Mouse (Mus musculus): Measurements from ENCODE around the gene Pfkfb1. TPM values are rescaled to one million over a fixed set of nuclear protein-coding genes. Genes with fewer than 3 reads are reported as not detected.

The Pfkfb1 gene
- polyA plus RNA-seq, 1 experiment from 2014 or later: 7.3 TPM

- Histone ChIP-seq H3K36me3 (ENCODE audit: control insufficient read depth, insufficient read depth, low read length) (no peaks in the 10 kb centered on the region), H3K9ac (ENCODE audit: low read depth, low read length) (peak within 1 kb of the TSS; percentile 53; the same call in 1 of the 2 replicates), H3K4me1 (ENCODE audit: control insufficient read depth, insufficient read depth, low read length) (no peaks in the 10 kb centered on the region), H3K27ac (ENCODE audit: low read length) (no peak within 1 kb of the TSS), H3K4me3 (ENCODE audit: low read length) (peak within 1 kb of the TSS; percentile 45), H3K27me3 (replicated peaks; ENCODE audit: control insufficient read depth, insufficient read depth, low read length) (no peaks in the 10 kb centered on the region), H3K4me2 (ENCODE audit: low read depth, low read length) (peak within 1 kb of the TSS; percentile 45), H3K9me3 (ENCODE audit: control insufficient read depth, low read length) (no peaks in the 10 kb centered on the region)
- peak; percentile 82 for ATAC-seq
- WGBS: 23% methylated on average over 36 of the region's 37 CpGs
Measured at GRCm38 (mm10) chrX:150656908-150657796, 69.1 kb downstream of the Pfkfb1 start, which contains the start of gene Tro. Gene Tro (minus strand): TSS chrX:150657583.

DNA sequence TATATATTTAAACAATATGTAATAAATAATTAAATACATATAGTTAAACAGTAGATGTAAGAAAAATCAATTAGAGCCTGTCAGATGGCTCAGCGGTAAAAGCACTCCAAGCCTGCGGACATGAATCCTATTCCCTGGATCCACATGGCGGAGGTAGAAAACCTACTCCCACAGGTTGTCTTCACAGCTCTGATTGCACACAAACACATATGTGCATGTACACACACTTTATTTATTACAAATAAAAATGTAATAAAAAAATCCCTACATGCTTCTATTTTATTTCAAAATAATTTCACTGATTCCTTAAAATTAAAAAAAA is 69.7 kb downstream of the Pfkfb1 start:
- Histone ChIP-seq H3K9ac (ENCODE audit: low read depth, low read length) (no peak overlapping the region), H3K4me3 (ENCODE audit: low read length) (no peak overlapping the region; the same call in 1 of the 2 replicates), H3K27ac (ENCODE audit: low read length) (no peak overlapping the region), H3K27me3 (replicated peaks; ENCODE audit: control insufficient read depth, insufficient read depth, low read length) (no peaks in the 10 kb centered on the region), H3K4me1 (ENCODE audit: control insufficient read depth, insufficient read depth, low read length) (no peaks in the 10 kb centered on the region), H3K9me3 (ENCODE audit: control insufficient read depth, low read length) (no peaks in the 10 kb centered on the region), H3K36me3 (ENCODE audit: control insufficient read depth, insufficient read depth, low read length) (no peaks in the 10 kb centered on the region), H3K4me2 (ENCODE audit: low read depth, low read length) (peak overlapping the region; percentile 45; the same call in 1 of the 2 replicates)
- no peak for ATAC-seq
- 38% methylated on average over 3 of the region's 3 CpGs for WGBS

DNA sequence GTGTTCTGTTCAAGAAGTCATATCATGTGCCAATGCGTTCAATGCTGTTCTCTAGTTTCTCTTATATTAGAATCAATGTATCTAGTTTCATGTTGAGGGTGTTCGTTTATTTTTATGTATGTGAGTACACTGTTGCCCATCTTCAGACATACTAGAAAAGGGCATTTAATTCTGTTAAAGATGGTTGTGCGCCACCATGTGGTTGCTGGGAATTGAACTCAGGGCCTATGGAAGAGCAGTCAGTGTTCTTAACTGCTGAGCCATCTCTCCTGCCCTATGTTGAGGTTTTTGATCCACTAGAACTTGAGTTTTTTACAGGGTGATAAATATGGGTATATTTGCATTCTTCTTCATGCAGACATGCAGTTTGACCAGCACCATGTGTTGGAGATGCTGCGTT is 74.8 kb downstream of the Pfkfb1 start:
- H3K9ac ChIP-seq (ENCODE audit: low read depth, low read length): no peak overlapping the region
- no peaks in the 10 kb centered on the region; the same call in 1 of the 2 replicates for H3K27me3 ChIP-seq (replicated peaks; ENCODE audit: control insufficient read depth, insufficient read depth, low read length)
- no peaks in the 10 kb centered on the region for H3K36me3 ChIP-seq (ENCODE audit: control insufficient read depth, insufficient read depth, low read length)
- H3K4me2 ChIP-seq (ENCODE audit: low read depth, low read length): no peak overlapping the region
- no peak overlapping the region for H3K27ac ChIP-seq (ENCODE audit: low read length)
- 32% methylated on average over 4 of the region's 4 CpGs for WGBS
- H3K4me3 ChIP-seq (ENCODE audit: low read length): no peak overlapping the region
- no peaks in the 10 kb centered on the region for H3K4me1 ChIP-seq (ENCODE audit: control insufficient read depth, insufficient read depth, low read length)
- no peaks in the 10 kb centered on the region for H3K9me3 ChIP-seq (ENCODE audit: control insufficient read depth, low read length)
- ATAC-seq: no peak

GRCm38 (mm10) chrX:150677505-150677904 is 89.5 kb downstream of the Pfkfb1 start:
- ATAC-seq: no peak
- Histone ChIP-seq H3K9me3 (ENCODE audit: control insufficient read depth, low read length) (no peaks in the 10 kb centered on the region), H3K4me1 (ENCODE audit: control insufficient read depth, insufficient read depth, low read length) (no peaks in the 10 kb centered on the region), H3K4me2 (ENCODE audit: low read depth, low read length) (no peak overlapping the region), H3K27ac (ENCODE audit: low read length) (no peak overlapping the region), H3K27me3 (replicated peaks; ENCODE audit: control insufficient read depth, insufficient read depth, low read length) (no peaks in the 10 kb centered on the region), H3K36me3 (ENCODE audit: control insufficient read depth, insufficient read depth, low read length) (no peaks in the 10 kb centered on the region), H3K9ac (ENCODE audit: low read depth, low read length) (no peak overlapping the region), H3K4me3 (ENCODE audit: low read length) (no peak overlapping the region)
- 46% methylated on average over 1 of the region's 1 CpGs for WGBS

Small RNA genes lying within 50 kb of the gene (microRNA-seq; reads per million reads assigned to microRNA genes)
- gene Mir3620: not detected

Other genes starting within 250 kb of the Pfkfb1 start
- 23.2 and 25.8 TPM in 2 replicates for gene Tmem29, start 129.1 kb upstream of the Pfkfb1 start, polyA plus RNA-seq (2015; fragmentation: Nextera tagmentation; extraction: Ambion mirVana)
- 62.7 and 79.8 TPM in 2 replicates for gene Alas2, start 40.9 kb upstream of the Pfkfb1 start, polyA plus RNA-seq (2015; fragmentation: Nextera tagmentation; extraction: Ambion mirVana)
- 13.9 and 14.8 TPM in 2 replicates for gene Apex2, start 1.6 kb downstream of the Pfkfb1 start, polyA plus RNA-seq (2015; fragmentation: Nextera tagmentation; extraction: Ambion mirVana)
- 9.0 and 9.9 TPM in 2 replicates for gene Tro, start 69.4 kb downstream of the Pfkfb1 start, polyA plus RNA-seq (2015; fragmentation: Nextera tagmentation; extraction: Ambion mirVana)
- gene Maged2, start 226.1 kb downstream of the Pfkfb1 start, polyA plus RNA-seq (2015; fragmentation: Nextera tagmentation; extraction: Ambion mirVana): 299 and 322 TPM in 2 replicates